Comparison of ENCODE assay signal across 10 mouse cellular contexts in the genomic region with DNA sequence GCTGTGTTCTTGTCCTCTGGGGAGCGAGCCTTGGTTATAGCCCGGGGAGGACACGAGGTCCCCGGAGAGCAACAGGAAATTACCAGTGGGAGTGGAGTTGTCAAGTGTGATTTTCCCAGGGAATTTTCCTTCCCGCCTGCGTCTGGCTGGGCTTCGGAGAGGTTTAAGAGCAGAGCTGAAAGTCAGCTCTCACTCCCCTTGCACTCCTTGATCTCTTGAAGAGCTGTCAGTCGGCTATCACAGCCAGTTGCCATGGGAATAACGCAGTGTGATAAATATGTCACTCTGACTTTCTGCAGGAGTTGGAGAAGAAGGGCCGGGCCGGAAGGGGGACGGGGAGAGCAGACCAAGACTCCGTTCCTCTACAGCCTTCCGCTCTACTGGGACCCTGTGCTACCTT. TPM values are rescaled to one million over a fixed set of nuclear protein-coding genes. Genes with fewer than 3 reads are reported as not detected.
DNase-seq lines count a peak whose midpoint lies in the region; ATAC-seq and TF ChIP-seq lines count a peak whose summit lies in the region.
"Had no signal": no experiment of that assay in that cellular context is flagged by ENCODE, and none has a peak within 500 bp of the region (broad histone marks: within the 10 kb centered on the region; RNA-seq: fewer than 3 reads in every experiment).

No protein-coding gene starts in this region.

- DNase-seq in embryo, embryonic 10 days (ENCODE audit: low spot score), result peak; percentile 34
- DNase-seq in embryo, embryonic 9.5 days (ENCODE audit: extremely low spot score), result no peak
- DNase-seq in CH12.LX (ENCODE audit: extremely low read depth), result no peak
- DNase-seq in heart, postnatal 0 days (ENCODE audit: low spot score), result peak; percentile 18
- no peak for DNase-seq in layer of hippocampus, adult 2 months (ENCODE audit: low spot score in 2 of 2)
- no peak for DNase-seq in testis, postnatal 10 days (ENCODE audit: low spot score)
- DNase-seq in urinary bladder, postnatal 14 days (ENCODE audit: low spot score), result no peak

- no peak overlapping the region for H3K27ac ChIP-seq in CH12.LX (ENCODE audit: insufficient read depth, low read depth)
- H3K27ac ChIP-seq in heart, postnatal 0 days (ENCODE audit: low read depth), result no peak overlapping the region
- H3K27ac ChIP-seq in lung, embryonic 15.5 days, result peak overlapping the region; percentile 5; the same call in 1 of the 2 replicates
- H3K27ac ChIP-seq in layer of hippocampus, adult 2 months, result no peak overlapping the region
- H3K27ac ChIP-seq: macrophage had no signal

- H3K9ac ChIP-seq in CH12.LX (ENCODE audit: insufficient read depth, low read depth), result no peak overlapping the region
- H3K9ac ChIP-seq in heart, postnatal 0 days (replicated peaks; ENCODE audit: low read depth, low read length), result no peak overlapping the region
- no peak overlapping the region for H3K9ac ChIP-seq in lung, embryonic 15.5 days

- TF ChIP-seq RAD21 in CH12.LX (IDR thresholded peaks at IDR 0.05; ENCODE audit: low read depth, low read length), result no peak

- WGBS in heart, postnatal 0 days, result 13% methylated on average over 14 of the region's 14 CpGs
- 9% methylated on average over 14 of the region's 14 CpGs for WGBS in lung, embryonic 15.5 days

- ATAC-seq in heart, postnatal 0 days (ENCODE audit: insufficient read depth, low read depth), result peak; percentile 37
- 0 out of 2 replicates have a peak, but pooled peaks have one; percentile 43 for ATAC-seq in lung, embryonic 15.5 days (ENCODE audit: borderline replicate concordance, extremely low read depth, low FRiP score, low TSS enrichment)
- ATAC-seq: intestine, postnatal 0 days had no signal

- TF ChIP-seq POLR2A in CH12.LX (IDR thresholded peaks at IDR 0.05; ENCODE audit: low read depth, low read length), result no peak

- in situ Hi-C loops in CH12.LX (cut with MboI; ENCODE audit: low pct_ligation_motif_present, low pct_unique_long_range_greater_than_20kb, low sequenced_read_pairs), result no loop called here

- peaks cover 27 to 47% of the 10 kb centered on the region in 2 experiments for H3K4me1 ChIP-seq in CH12.LX (ENCODE audit: control insufficient read depth in 1 of 2, insufficient read depth in 2 of 2)
- peaks cover 12% of the 10 kb centered on the region for H3K4me1 ChIP-seq in heart, postnatal 0 days (ENCODE audit: control insufficient read depth, insufficient read depth)
- peaks cover 9% of the 10 kb centered on the region for H3K4me1 ChIP-seq in lung, embryonic 15.5 days

- H3K79me2 ChIP-seq in CH12.LX (replicated peaks; ENCODE audit: control insufficient read depth, extremely low read depth, insufficient read depth, poor library complexity, severe bottlenecking), result no peaks in the 10 kb centered on the region

- H3K4me3 ChIP-seq in CH12.LX (replicated peaks in 1 of 3; ENCODE audit: low read depth in 2 of 3, low read length in 2 of 3, poor library complexity in 1 of 3), result no peak overlapping the region
- no peak overlapping the region for H3K4me3 ChIP-seq in heart, postnatal 0 days (ENCODE audit: low read depth, low read length)
- H3K4me3 ChIP-seq in lung, embryonic 15.5 days, result no peak overlapping the region
- no peak overlapping the region for H3K4me3 ChIP-seq in layer of hippocampus, adult 2 months

- H3K4me2 ChIP-seq in CH12.LX (ENCODE audit: insufficient read depth, low read depth, poor library complexity, severe bottlenecking), result peak overlapping the region; percentile 12; the same call in 1 of the 2 replicates
- H3K4me2 ChIP-seq in heart, postnatal 0 days (ENCODE audit: low read depth, low read length), result peak overlapping the region; percentile 29
- H3K4me2 ChIP-seq in lung, embryonic 15.5 days, result 0 out of 2 replicates have a peak overlapping the region, but pooled peaks have one; percentile 7

- H3K36me3 ChIP-seq in CH12.LX (replicated peaks in 1 of 2; ENCODE audit: control insufficient read depth in 1 of 2, insufficient read depth in 1 of 2, low read length in 1 of 2), result peaks cover 0 to 2% of the 10 kb centered on the region in 2 experiments
- no peaks in the 10 kb centered on the region for H3K36me3 ChIP-seq in heart, postnatal 0 days (replicated peaks; ENCODE audit: control insufficient read depth, insufficient read depth, low read length)
- no peaks in the 10 kb centered on the region for H3K36me3 ChIP-seq in lung, embryonic 15.5 days

- H3K27me3 ChIP-seq in CH12.LX (replicated peaks), result no peaks in the 10 kb centered on the region
- no peaks in the 10 kb centered on the region for H3K27me3 ChIP-seq in heart, postnatal 0 days (ENCODE audit: control insufficient read depth, insufficient read depth, low read length)
- H3K27me3 ChIP-seq in lung, embryonic 15.5 days, result no peaks in the 10 kb centered on the region

- no peaks in the 10 kb centered on the region for H3K9me3 ChIP-seq in CH12.LX (replicated peaks; ENCODE audit: low read length)
- no peaks in the 10 kb centered on the region for H3K9me3 ChIP-seq in heart, postnatal 0 days (replicated peaks; ENCODE audit: control insufficient read depth, low read length)
- H3K9me3 ChIP-seq in lung, embryonic 15.5 days, result no peaks in the 10 kb centered on the region

- no peak for TF ChIP-seq EP300 in CH12.LX (IDR thresholded peaks at IDR 0.05; ENCODE audit: low read length)
- TF ChIP-seq EP300 in heart, postnatal 0 days (IDR thresholded peaks at IDR 0.05; ENCODE audit: low read depth), result no peak

- dilution Hi-C loops in CH12.LX (cut with MboI; ENCODE audit: extremely low pct_ligation_motif_present, extremely low pct_unique_long_range_greater_than_20kb, low sequenced_read_pairs), result no loop called here

- TF ChIP-seq CTCF in CH12.LX (conservative IDR thresholded peaks at IDR 0.05 in 1 of 2, IDR thresholded peaks at IDR 0.05 in 1 of 2; ENCODE audit: low read depth in 2 of 2, low read length in 2 of 2), result no peak
- no peak for TF ChIP-seq CTCF in heart, postnatal 0 days (IDR thresholded peaks at IDR 0.05; ENCODE audit: low read depth)
- TF ChIP-seq CTCF in layer of hippocampus, adult 2 months (conservative IDR thresholded peaks at IDR 0.05), result no peak

TF ChIP-seq in CH12.LX, 34 proteins besides CTCF, POLR2A, EP300 and RAD21:
- no peak for TF ChIP-seq UBTF (IDR thresholded peaks at IDR 0.05; ENCODE audit: low read depth, low read length)
- TF ChIP-seq POLR2AphosphoS2 (IDR thresholded peaks at IDR 0.05; ENCODE audit: low read depth, low read length), result no peak
- TF ChIP-seq NELFE (IDR thresholded peaks at IDR 0.05; ENCODE audit: low read depth, low read length), result no peak
- no peak for TF ChIP-seq NRF1 (IDR thresholded peaks at IDR 0.05; ENCODE audit: low read depth, low read length)
- no peak for TF ChIP-seq HCFC1 (IDR thresholded peaks at IDR 0.05; ENCODE audit: low read depth, low read length)
TF ChIP-seq in CH12.LX: peak in this region for 0.

RNA-seq across cellular contexts. Expression of a gene that starts 55.3 kb away (rescaled TPM):
- total RNA-seq in CH12.LX (2012; rRNA removed), result 2.7 and 3.3 TPM in 2 replicates
- total RNA-seq in CH12.LX (2014; rRNA removed), result 4.1 and 4.6 TPM in 2 replicates
- polyA plus RNA-seq in CH12.LX (2012; ENCODE audit: insufficient read length, low read depth), result 4.4 and 5.9 TPM in 2 replicates
- total RNA-seq in heart, postnatal 0 days (2014; rRNA removed; ENCODE audit: low replicate concordance), result 11.5 TPM in 1 of 2 replicates, not detected in the other
- polyA plus RNA-seq in heart, postnatal 0 days (2015; fragmentation: Nextera tagmentation; extraction: Ambion mirVana), result 11.3 and 11.4 TPM in 2 replicates
- 14.4 and 14.7 TPM in 2 replicates for polyA plus RNA-seq in lung, embryonic 15.5 days (2015; fragmentation: Nextera tagmentation; extraction: Ambion mirVana)
- total RNA-seq in layer of hippocampus, adult 2 months (2021), result 1 to 10 TPM; 7.1 to 7.8 TPM

RNA-seq across cellular contexts. Expression of a gene that starts 55.4 kb away (rescaled TPM):
- total RNA-seq in CH12.LX (2012; rRNA removed) (346 and 405 TPM in 2 replicates), CH12.LX (2014; rRNA removed) (499 and 557 TPM in 2 replicates)
- polyA plus RNA-seq in CH12.LX (2012; ENCODE audit: insufficient read length, low read depth), result 357 and 399 TPM in 2 replicates
- 261 and 316 TPM in 2 replicates for total RNA-seq in heart, postnatal 0 days (2014; rRNA removed; ENCODE audit: low replicate concordance)
- 1,218 and 1,378 TPM in 2 replicates for polyA plus RNA-seq in heart, postnatal 0 days (2015; fragmentation: Nextera tagmentation; extraction: Ambion mirVana)
- 442 and 452 TPM in 2 replicates for polyA plus RNA-seq in lung, embryonic 15.5 days (2015; fragmentation: Nextera tagmentation; extraction: Ambion mirVana)
- 100 to 1,000 TPM; 338 to 346 TPM for total RNA-seq in layer of hippocampus, adult 2 months (2021)

Comparison
In these comparisons a context has a peak if more than half of its experiments do, and no peak if none do; other contexts are left out.
1. DNase-seq: peak in embryo, embryonic 10 days (single experiment) and heart, postnatal 0 days (single experiment); none in embryo, embryonic 9.5 days (single experiment), CH12.LX (single experiment), layer of hippocampus, adult 2 months (0 of 2), testis, postnatal 10 days (single experiment) and urinary bladder, postnatal 14 days (single experiment).
2. Peak in every context shown above with its lines, with median percentiles within 50 percentile points of each other: H3K4me2 ChIP-seq.